Mouse (Mus musculus): ENCODE data around the gene Hsd3b5. TPM values are rescaled to one million over a fixed set of nuclear protein-coding genes. Genes with fewer than 3 reads are reported as not detected.
A peak's percentile ranks its signal among the peaks of the same experiment; 100 is the strongest.
"Not testable (repeated sequence)": the region's sequence is repeated elsewhere in the genome, so short reads cannot be mapped to it uniquely, and the experiment has no call there.

Gene Hsd3b5
- polyA plus RNA-seq (2015; fragmentation: Nextera tagmentation; extraction: Ambion mirVana) = not detected in 2 replicates

DNA sequence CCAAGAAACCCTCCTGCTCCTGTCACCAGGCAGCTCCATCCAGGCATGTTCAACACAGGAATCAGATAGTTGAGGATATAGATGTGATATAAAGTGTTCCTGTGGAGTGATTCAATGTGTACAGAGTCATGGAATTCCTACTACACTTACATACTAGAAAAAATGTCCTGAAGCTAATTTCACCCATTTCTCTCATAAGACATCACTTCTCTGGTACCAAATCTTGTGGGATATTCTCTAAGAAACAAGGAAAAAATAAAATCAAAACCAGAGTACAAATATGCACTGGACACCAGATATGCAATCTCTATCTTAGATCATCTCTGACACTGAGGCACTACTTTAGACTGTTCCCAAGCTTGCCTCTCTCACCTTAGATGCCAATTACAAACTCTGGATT lies at the start of gene Hsd3b5:
Hsd3b5 (minus strand) TSS at position 101 of the 400 bp plus-strand sequence.
- Histone ChIP-seq H3K9ac (no peak within 1 kb of the TSS), H3K4me3 (no peak within 1 kb of the TSS), H3K4me1 (no peaks in the 10 kb centered on the region), H3K36me3 (ENCODE audit: poor library complexity, severe bottlenecking) (no peaks in the 10 kb centered on the region), H3K4me2 (no peak within 1 kb of the TSS), H3K9me3 (replicated peaks) (no peaks in the 10 kb centered on the region), H3K27ac (no peak within 1 kb of the TSS), H3K27me3 (no peaks in the 10 kb centered on the region)
- no peak for ATAC-seq

DNA sequence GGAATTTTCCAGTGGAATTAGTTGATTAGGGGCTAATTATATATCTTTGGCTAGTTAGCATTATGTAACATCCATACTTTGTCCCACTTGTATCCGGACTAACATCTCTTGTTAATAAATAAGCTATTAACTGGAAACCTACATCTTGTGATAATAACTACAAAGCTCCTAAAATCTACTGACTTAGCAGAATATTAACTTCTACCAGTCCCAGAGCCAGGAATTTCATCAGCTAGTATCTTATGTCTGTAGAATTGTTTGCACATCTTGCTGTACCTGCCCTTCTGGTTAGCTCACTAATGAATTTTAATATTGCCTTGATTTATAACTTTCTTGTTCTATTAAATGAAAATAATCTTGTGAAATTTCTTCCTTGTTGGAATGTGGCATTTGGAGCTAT lies 5.1 kb upstream of the Hsd3b5 start:
- no peak overlapping the region for H3K9ac ChIP-seq
- H3K4me2 ChIP-seq = no peak overlapping the region
- no peak for ATAC-seq
- no peaks in the 10 kb centered on the region for H3K4me1 ChIP-seq
- H3K36me3 ChIP-seq (ENCODE audit: poor library complexity, severe bottlenecking) = no peaks in the 10 kb centered on the region
- H3K27ac ChIP-seq = no peak overlapping the region
- no peaks in the 10 kb centered on the region for H3K27me3 ChIP-seq
- no peak overlapping the region for H3K4me3 ChIP-seq
- no peaks in the 10 kb centered on the region for H3K9me3 ChIP-seq (replicated peaks)
- 87% methylated on average over 1 of the region's 1 CpGs for WGBS

DNA sequence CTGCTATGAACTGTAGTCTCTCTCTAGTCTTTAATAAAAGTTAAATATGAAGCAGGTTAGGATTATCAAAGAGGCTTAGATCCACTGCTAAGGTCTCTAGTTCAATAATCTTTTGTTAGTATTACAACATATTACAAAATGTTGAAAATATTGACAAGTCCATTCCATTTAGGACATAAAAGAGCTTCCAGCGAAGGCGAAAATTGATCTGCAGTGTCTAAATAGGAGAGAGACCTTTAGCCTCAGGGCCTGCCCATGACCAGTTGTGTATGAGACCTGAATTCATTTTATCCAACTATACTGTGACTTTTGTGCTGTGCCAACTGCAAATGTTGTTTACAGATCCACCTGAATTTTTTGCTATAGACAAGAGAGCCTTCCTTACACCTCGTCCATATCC lies 419 bp downstream of the Hsd3b5 start:
- no peaks in the 10 kb centered on the region for H3K4me1 ChIP-seq
- H3K4me2 ChIP-seq = no peak overlapping the region
- no peaks in the 10 kb centered on the region for H3K9me3 ChIP-seq (replicated peaks)
- no peak overlapping the region for H3K4me3 ChIP-seq
- no peaks in the 10 kb centered on the region for H3K36me3 ChIP-seq (ENCODE audit: poor library complexity, severe bottlenecking)
- H3K9ac ChIP-seq = no peak overlapping the region
- WGBS = 90% methylated on average over 3 of the region's 3 CpGs
- H3K27me3 ChIP-seq = no peaks in the 10 kb centered on the region
- no peak overlapping the region for H3K27ac ChIP-seq
- ATAC-seq = no peak

DNA sequence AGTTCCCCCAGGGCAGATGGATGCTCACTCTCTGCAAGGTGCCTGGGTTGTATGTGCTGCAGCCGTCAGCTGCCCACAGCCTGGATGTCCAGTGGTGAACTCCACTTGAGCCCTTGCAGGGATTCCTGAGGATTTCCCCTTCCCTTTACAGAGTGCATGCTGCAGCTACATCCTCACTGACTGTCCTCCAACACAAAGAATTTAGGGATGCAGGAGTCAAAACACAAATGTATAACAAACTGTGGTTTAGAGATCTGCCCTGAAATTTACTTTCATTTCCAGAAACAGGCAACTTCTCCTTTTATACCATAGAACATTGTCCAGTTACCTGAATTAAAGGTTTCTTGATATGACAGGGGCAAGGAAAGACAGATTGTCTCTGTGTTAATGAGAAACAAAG lies 13.3 kb downstream of the Hsd3b5 start:
- H3K4me3 ChIP-seq; H3K27me3 ChIP-seq; ATAC-seq; H3K4me1 ChIP-seq; H3K9me3 ChIP-seq (replicated peaks); H3K4me2 ChIP-seq; H3K9ac ChIP-seq; H3K27ac ChIP-seq; H3K36me3 ChIP-seq (ENCODE audit: poor library complexity, severe bottlenecking): not testable (repeated sequence)
- 67% methylated on average over 1 of the region's 1 CpGs for WGBS

DNA sequence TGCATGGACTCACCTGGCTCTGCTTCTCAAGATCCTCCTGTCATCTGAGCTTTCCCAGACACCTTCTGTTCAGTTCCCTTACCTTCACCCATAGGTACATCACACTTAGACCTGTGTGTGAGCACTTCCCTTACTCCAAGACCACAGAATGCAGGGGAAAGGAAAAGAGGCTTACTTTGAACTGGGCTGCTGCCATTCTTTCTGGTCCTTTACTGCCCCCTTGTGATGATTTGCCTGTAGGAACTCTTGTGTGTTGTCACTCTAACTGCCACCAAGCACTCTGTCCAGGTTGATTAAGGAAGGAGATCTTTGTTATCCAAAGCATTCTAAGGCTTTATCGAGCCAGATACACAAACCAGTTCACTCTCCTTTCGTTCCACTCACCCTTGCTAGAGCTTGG lies 13.8 kb downstream of the Hsd3b5 start:
- 25% methylated on average over 2 of the region's 2 CpGs for WGBS
- not testable (repeated sequence) for H3K27me3 ChIP-seq; H3K9me3 ChIP-seq (replicated peaks); H3K4me2 ChIP-seq; H3K4me3 ChIP-seq; H3K36me3 ChIP-seq (ENCODE audit: poor library complexity, severe bottlenecking); H3K4me1 ChIP-seq; H3K9ac ChIP-seq; H3K27ac ChIP-seq
- 0 out of 2 replicates have a peak, but pooled peaks have one; percentile 45 for ATAC-seq

DNA sequence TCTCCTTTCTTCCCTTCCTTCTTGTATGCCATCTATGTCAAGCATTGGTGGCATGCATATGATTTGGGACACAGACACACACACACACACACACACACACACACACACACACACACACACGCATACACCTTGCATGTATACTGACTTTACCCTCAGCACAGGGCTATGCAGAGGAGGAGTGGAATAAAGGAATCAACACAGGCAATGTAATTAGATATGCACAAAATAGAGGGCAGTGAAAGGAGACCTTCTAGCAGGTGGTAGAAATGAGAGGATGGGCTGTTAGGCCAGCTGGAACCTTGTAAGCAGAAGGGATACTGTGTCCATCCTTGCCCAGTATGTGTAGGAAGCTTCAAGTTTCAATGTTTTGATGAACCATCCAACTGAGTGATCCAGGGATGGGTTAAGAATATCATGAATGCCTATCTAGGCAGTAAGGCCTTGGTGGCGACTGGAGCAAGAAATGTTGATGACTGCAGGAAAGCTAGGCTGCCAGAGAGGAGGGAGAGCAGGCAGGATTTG lies 15.6 kb downstream of the Hsd3b5 start:
- not testable (repeated sequence) for H3K36me3 ChIP-seq (ENCODE audit: poor library complexity, severe bottlenecking); H3K27me3 ChIP-seq; H3K27ac ChIP-seq; ATAC-seq; H3K9me3 ChIP-seq (replicated peaks); H3K4me3 ChIP-seq; H3K4me1 ChIP-seq; H3K9ac ChIP-seq; H3K4me2 ChIP-seq
- WGBS = 74% methylated on average over 2 of the region's 2 CpGs

DNA sequence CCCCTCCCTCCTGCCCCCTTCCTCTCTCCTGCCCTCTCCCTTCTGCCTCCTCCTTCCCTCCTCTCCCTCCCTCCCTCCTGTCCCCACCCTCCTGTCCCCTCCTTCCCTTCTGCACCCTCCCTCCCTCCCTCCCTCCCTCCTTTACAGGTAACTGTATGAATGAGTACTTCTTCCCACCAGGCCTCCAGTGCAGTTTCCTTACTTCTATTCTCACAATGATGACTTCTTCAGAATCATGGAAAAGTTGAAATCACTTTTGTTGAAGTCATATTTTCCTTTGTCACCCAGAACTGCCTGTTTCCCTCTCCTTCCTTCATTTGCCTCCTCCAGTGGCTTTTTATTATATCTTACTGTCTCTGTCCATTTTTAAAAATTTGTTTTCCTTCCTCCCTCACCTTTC lies 16.1 kb downstream of the Hsd3b5 start:
- Histone ChIP-seq H3K9ac (no peak overlapping the region), H3K4me2 (no peak overlapping the region), H3K4me1 (no peaks in the 10 kb centered on the region), H3K27ac (no peak overlapping the region), H3K36me3 (ENCODE audit: poor library complexity, severe bottlenecking) (no peaks in the 10 kb centered on the region), H3K4me3 (no peak overlapping the region), H3K27me3 (no peaks in the 10 kb centered on the region), H3K9me3 (replicated peaks) (no peaks in the 10 kb centered on the region)
- ATAC-seq = no peak

DNA sequence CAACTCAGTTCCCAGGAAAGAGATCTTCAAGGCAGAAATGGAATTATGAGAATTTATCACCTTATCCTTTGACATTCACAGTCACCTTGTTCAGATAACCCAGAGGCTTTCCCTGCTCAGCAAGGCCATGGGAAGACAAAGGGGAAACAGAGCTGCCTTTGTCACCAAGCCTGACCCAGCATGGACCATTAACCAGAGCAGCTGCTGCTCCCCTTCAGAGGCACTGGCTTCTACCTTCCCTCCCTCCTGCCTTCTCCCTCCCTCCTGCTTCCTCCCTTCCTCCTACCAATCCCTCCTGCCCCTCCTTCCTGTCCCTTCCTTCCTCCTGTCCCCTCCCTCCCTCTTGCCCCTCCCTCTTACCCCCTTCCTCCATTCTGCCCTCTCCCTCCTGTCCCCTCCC lies 16.5 kb downstream of the Hsd3b5 start:
- H3K36me3 ChIP-seq (ENCODE audit: poor library complexity, severe bottlenecking); H3K27ac ChIP-seq; H3K9ac ChIP-seq; H3K4me2 ChIP-seq; H3K27me3 ChIP-seq; H3K4me3 ChIP-seq; H3K9me3 ChIP-seq (replicated peaks); H3K4me1 ChIP-seq; ATAC-seq: not testable (repeated sequence)

DNA sequence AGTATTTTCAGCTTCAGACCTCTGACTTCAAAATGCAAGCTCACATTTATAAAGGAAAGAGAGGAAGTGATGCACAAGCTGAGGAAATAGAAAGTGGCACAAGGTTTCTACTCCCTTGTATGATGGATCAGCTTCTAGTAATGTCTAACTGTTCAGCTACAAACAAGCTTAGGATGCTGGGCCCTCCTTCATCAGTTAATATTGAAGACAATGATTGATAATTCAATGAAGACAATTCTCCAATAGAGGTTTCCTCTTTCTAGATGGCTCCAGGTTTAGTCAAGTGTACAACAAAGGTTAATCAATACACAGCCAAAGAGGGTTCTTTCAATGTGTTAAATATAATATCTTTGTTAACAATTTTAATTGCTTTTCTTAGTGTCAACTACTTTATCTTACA lies 41.3 kb downstream of the Hsd3b5 start, which contains the start of gene Gm10681:
Gm10681 (minus strand) TSS at position 101 of the 400 bp plus-strand sequence.
- ATAC-seq = no peak
- Histone ChIP-seq H3K27ac (no peak within 1 kb of the TSS), H3K9ac (no peak within 1 kb of the TSS), H3K9me3 (replicated peaks) (no peaks in the 10 kb centered on the region), H3K4me2 (no peak within 1 kb of the TSS), H3K27me3 (no peaks in the 10 kb centered on the region), H3K4me3 (no peak within 1 kb of the TSS), H3K4me1 (no peaks in the 10 kb centered on the region), H3K36me3 (ENCODE audit: poor library complexity, severe bottlenecking) (no peaks in the 10 kb centered on the region)

DNA sequence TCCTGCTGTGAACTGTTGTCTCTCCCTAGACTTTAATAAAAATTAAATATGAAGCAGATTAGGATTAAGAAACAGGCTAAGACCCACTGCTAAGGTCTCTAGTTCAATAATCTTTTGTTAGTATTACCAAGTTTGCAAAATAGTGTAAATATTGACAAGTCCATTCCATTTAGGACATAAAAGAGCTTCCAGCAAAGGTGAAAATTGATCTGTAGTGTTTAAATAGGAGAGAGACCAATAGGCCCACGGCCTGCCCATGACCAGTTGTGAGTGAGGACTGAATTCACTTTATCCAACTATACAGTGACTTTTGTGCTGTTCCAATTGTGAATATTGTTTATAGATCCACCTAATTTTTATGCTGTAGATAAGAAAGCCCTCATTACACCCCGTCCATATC lies 42.3 kb downstream of the Hsd3b5 start:
- H3K36me3 ChIP-seq (ENCODE audit: poor library complexity, severe bottlenecking) = no peaks in the 10 kb centered on the region
- no peaks in the 10 kb centered on the region for H3K27me3 ChIP-seq
- no peak for ATAC-seq
- 77% methylated on average over 2 of the region's 2 CpGs for WGBS
- no peaks in the 10 kb centered on the region for H3K9me3 ChIP-seq (replicated peaks)
- no peak overlapping the region for H3K4me2 ChIP-seq
- H3K4me3 ChIP-seq = no peak overlapping the region
- H3K4me1 ChIP-seq = no peaks in the 10 kb centered on the region
- H3K27ac ChIP-seq = no peak overlapping the region
- no peak overlapping the region for H3K9ac ChIP-seq

DNA sequence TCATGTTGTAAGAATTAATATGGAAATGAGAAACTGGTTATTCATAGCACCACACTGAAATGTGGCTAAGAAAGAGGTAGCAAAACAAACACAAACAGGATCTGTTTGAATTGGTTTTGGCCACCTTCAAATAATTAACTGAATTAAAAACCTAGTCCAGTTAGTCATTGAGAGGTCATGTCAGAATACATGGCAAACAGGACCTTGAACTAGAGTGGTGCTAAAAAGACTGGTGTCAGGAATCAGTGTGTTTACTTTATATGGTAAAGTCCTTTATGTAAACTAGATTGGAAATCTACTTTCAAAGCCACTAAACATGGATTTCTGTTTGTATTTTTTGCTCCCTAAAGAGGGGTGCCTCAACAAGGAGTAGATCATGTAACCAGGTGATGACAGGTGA lies 47.4 kb downstream of the Hsd3b5 start:
- H3K27me3 ChIP-seq; H3K27ac ChIP-seq; H3K4me2 ChIP-seq; H3K36me3 ChIP-seq (ENCODE audit: poor library complexity, severe bottlenecking); H3K4me1 ChIP-seq; H3K9ac ChIP-seq; H3K4me3 ChIP-seq; ATAC-seq; H3K9me3 ChIP-seq (replicated peaks): not testable (repeated sequence)

DNA sequence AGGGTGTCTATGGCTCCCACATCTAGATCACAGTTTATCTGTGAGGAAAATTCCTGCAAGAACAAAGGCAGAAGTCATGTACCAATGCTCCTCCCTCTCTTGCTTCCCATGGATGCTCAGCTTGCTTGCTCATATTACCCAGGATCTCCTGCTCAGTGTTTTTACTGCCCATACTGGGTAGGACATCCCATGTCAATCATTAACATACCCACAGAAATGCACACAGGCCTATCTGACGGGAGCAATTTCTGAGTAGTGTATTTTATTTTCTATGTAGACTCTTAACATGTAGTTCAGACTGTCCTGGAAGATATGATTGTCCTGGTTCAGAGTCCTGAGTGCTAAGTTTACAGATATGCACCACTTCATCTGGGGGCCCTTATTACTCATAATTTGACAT lies 47.9 kb downstream of the Hsd3b5 start:
- H3K27ac ChIP-seq; ATAC-seq; H3K9me3 ChIP-seq (replicated peaks); H3K36me3 ChIP-seq (ENCODE audit: poor library complexity, severe bottlenecking); H3K9ac ChIP-seq; H3K27me3 ChIP-seq; H3K4me1 ChIP-seq; H3K4me2 ChIP-seq; H3K4me3 ChIP-seq: not testable (repeated sequence)
- no CpG with 5 or more reads among the region's 1 CpGs for WGBS

DNA sequence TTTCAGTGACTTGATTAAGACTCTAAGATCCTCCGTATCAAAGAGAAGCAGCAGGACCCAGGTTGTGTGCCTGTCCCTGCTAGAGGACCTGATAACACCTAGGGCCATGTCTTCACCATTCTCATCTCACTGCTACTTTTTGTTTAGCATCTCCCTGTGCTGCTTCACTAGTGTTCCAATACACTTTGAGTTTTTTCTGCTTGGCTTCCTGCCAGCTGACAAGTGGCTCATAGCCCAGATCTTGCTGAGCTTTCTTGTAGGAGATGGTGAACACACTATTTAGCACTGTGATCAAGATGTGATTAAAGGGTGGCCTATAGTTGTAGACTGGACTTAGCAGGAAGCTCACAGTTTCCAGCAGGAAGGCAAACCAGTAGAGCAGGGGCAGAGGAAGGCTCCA lies 49.0 kb downstream of the Hsd3b5 start:
- not testable (repeated sequence) for H3K27me3 ChIP-seq; H3K9me3 ChIP-seq (replicated peaks); H3K4me2 ChIP-seq; H3K4me1 ChIP-seq; H3K27ac ChIP-seq; H3K36me3 ChIP-seq (ENCODE audit: poor library complexity, severe bottlenecking); H3K4me3 ChIP-seq; H3K9ac ChIP-seq
- ATAC-seq = peak; percentile 68; the same call in 1 of the 2 replicates
- WGBS = 100% methylated on average over 1 of the region's 1 CpGs

Measured in forebrain, embryonic 13.5 days (tissue).